Mouse (Mus musculus) E14TG2a.4 (cell line): Measurements from ENCODE around the gene Syndig1.

Source experiments
- CTCF ChIP-seq: conservative IDR thresholded peaks from 2 replicates; pipeline ENCODE4 v1.5.1; 2014; ENCODE audit warnings: low read length
- NANOG ChIP-seq: IDR thresholded peaks from 2 replicates; pipeline ENCODE4 v1.6.1; 2014; ENCODE audit warnings: borderline replicate concordance, low read length, mixed read lengths
- POU5F1 ChIP-seq: IDR thresholded peaks from 2 replicates; pipeline ENCODE4 v1.6.1; 2014; ENCODE audit warnings: low read length, borderline replicate concordance

DNA sequence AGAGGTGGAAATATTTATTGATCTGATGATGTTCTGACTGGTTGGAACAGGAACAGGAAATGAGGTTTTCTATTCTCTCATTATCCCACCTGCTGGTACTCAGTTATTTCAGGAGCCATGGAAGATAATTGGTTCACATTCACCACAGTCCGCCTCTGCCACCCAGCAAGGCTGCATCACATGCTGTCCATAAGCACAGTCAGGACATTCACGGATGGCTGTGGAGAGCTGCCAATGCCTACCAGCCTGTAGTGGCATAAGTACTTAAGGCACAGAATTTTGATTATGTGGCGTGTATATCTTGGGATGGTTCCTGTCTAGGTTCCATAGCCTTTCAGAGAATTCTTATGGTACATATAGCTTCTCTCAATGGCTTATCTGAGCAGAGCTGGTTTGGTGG lies 32.0 kb downstream of the Syndig1 start:
- no peak for TF ChIP-seq CTCF
- TF ChIP-seq NANOG: no peak
- TF ChIP-seq POU5F1: no peak
